Mouse (Mus musculus): ENCODE data around the gene Btbd9.
A peak's percentile ranks its signal among the peaks of the same experiment; 100 is the strongest.

The Btbd9 gene

GRCm38 (mm10) chr17:30336816-30337215 is 239.5 kb downstream of the Btbd9 start:
- peak; percentile 16 for DNase-seq (ENCODE audit: low spot score)

GRCm38 (mm10) chr17:30336280-30336679 is 240.0 kb downstream of the Btbd9 start:
- DNase-seq (ENCODE audit: low spot score) = no peak

- peak; percentile 21 for DNase-seq (ENCODE audit: low spot score)
Observed at GRCm38 (mm10) chr17:30335746-30336145, 240.5 kb downstream of the Btbd9 start.

- no peak for DNase-seq (ENCODE audit: low spot score)
Observed at GRCm38 (mm10) chr17:30334257-30334656, 242.0 kb downstream of the Btbd9 start.

- no peak for DNase-seq (ENCODE audit: low spot score)
Observed at GRCm38 (mm10) chr17:30333136-30333535, 243.2 kb downstream of the Btbd9 start.

GRCm38 (mm10) chr17:30331380-30331779 is 244.9 kb downstream of the Btbd9 start:
- DNase-seq (ENCODE audit: low spot score) = no peak

GRCm38 (mm10) chr17:30329531-30329930 is 246.8 kb downstream of the Btbd9 start:
- no peak for DNase-seq (ENCODE audit: low spot score)

- DNase-seq (ENCODE audit: low spot score) = no peak
Observed at GRCm38 (mm10) chr17:30328924-30329323, 247.4 kb downstream of the Btbd9 start.

- DNase-seq (ENCODE audit: low spot score) = no peak
Observed at GRCm38 (mm10) chr17:30326906-30327305, 249.4 kb downstream of the Btbd9 start.

GRCm38 (mm10) chr17:30320301-30320700 is 256.0 kb downstream of the Btbd9 start:
- DNase-seq (ENCODE audit: low spot score) = no peak

- no peak for DNase-seq (ENCODE audit: low spot score)
Observed at GRCm38 (mm10) chr17:30312688-30313087, 263.6 kb downstream of the Btbd9 start.

- DNase-seq (ENCODE audit: low spot score) = no peak
Observed at GRCm38 (mm10) chr17:30309627-30310026, 266.7 kb downstream of the Btbd9 start.

- no peak for DNase-seq (ENCODE audit: low spot score)
Observed at GRCm38 (mm10) chr17:30308889-30309288, 267.4 kb downstream of the Btbd9 start.

GRCm38 (mm10) chr17:30308317-30308716 is 268.0 kb downstream of the Btbd9 start:
- no peak for DNase-seq (ENCODE audit: low spot score)

- DNase-seq (ENCODE audit: low spot score) = no peak
Observed at GRCm38 (mm10) chr17:30307168-30307567, 269.1 kb downstream of the Btbd9 start.

- DNase-seq (ENCODE audit: low spot score) = no peak
Observed at GRCm38 (mm10) chr17:30304766-30305165, 271.5 kb downstream of the Btbd9 start.

- DNase-seq (ENCODE audit: low spot score) = no peak
Observed at GRCm38 (mm10) chr17:30301338-30301737, 274.9 kb downstream of the Btbd9 start.

- DNase-seq (ENCODE audit: low spot score) = no peak
Observed at GRCm38 (mm10) chr17:30297432-30297831, 278.9 kb downstream of the Btbd9 start.

- DNase-seq (ENCODE audit: low spot score) = no peak
Observed at GRCm38 (mm10) chr17:30296069-30296468, 280.2 kb downstream of the Btbd9 start.

- DNase-seq (ENCODE audit: low spot score) = no peak
Observed at GRCm38 (mm10) chr17:30292666-30293065, 283.6 kb downstream of the Btbd9 start.

- peak; percentile 5 for DNase-seq (ENCODE audit: low spot score)
Observed at GRCm38 (mm10) chr17:30285641-30286040, 290.6 kb downstream of the Btbd9 start.

- no peak for DNase-seq (ENCODE audit: low spot score)
Observed at GRCm38 (mm10) chr17:30283460-30284050, 292.7 kb downstream of the Btbd9 start.

- DNase-seq (ENCODE audit: low spot score) = no peak
Observed at GRCm38 (mm10) chr17:30283001-30283400, 293.3 kb downstream of the Btbd9 start.

- no peak for DNase-seq (ENCODE audit: low spot score)
Observed at GRCm38 (mm10) chr17:30280323-30281118, 295.8 kb downstream of the Btbd9 start.

Measured in T-cell, adult 2 months (primary cell).